17 mouse cellular contexts compared by ENCODE assay signal in the genomic region with DNA sequence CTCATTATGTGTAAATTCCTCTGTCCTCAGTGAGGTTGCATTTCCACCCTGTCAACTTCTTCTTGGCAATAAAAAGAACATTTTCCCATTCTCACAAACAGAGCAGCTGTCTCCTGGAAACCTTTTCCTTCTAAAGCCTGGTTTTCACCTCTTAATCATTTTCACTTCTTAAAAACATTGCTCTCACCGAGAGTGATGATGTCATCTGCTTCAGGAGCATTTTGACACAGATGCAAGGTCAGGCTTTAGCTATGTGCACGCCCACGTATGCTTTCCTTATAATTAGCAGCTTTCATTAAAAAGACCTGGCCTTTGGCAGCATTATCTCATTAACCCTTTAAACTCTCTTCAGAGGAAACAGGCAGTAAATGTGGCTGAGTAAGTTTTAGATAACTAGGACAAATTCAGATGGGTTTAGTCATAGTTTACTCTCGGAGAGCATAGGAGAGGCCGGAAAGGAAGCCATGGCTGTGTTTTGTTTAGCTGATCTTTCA. TPM values are rescaled to one million over a fixed set of nuclear protein-coding genes. Genes with fewer than 3 reads are reported as not detected.
A peak's percentile ranks its signal among the peaks of the same experiment; 100 is the strongest.
DNase-seq lines count a peak whose midpoint lies in the region; ATAC-seq and TF ChIP-seq lines count a peak whose summit lies in the region.
"Had no signal": no experiment of that assay in that cellular context is flagged by ENCODE, and none has a peak within 500 bp of the region (broad histone marks: within the 10 kb centered on the region; RNA-seq: fewer than 3 reads in every experiment).

No protein-coding gene starts in this region.

- no peaks in the 10 kb centered on the region for H3K36me3 ChIP-seq in heart, embryonic 11.5 days (ENCODE audit: control insufficient read depth, insufficient read depth, low read length)
- H3K36me3 ChIP-seq in heart, embryonic 10.5 days, result no peaks in the 10 kb centered on the region
- no peaks in the 10 kb centered on the region for H3K36me3 ChIP-seq in forebrain, embryonic 14.5 days (ENCODE audit: control insufficient read depth, insufficient read depth, low read length)
- no peaks in the 10 kb centered on the region for H3K36me3 ChIP-seq in liver, postnatal 0 days (replicated peaks; ENCODE audit: insufficient read depth, low read length)

- ATAC-seq in heart, embryonic 11.5 days (replicated peaks; ENCODE audit: insufficient number of reproducible peaks, low FRiP score, low TSS enrichment), result no peak; the same call in 1 of the 2 replicates
- peak; percentile 46 for ATAC-seq in CD4-positive, CD25-positive, alpha-beta regulatory T cell, adult 4 months
- peak; percentile 81 for ATAC-seq in forebrain, embryonic 14.5 days
- no peak for ATAC-seq in monocyte, adult 5-6 weeks (replicated peaks; ENCODE audit: insufficient number of reproducible peaks, low FRiP score, low TSS enrichment, poor library complexity, severe bottlenecking)
- ATAC-seq in liver, postnatal 0 days, result no peak

- H3K27me3 ChIP-seq in heart, embryonic 11.5 days (ENCODE audit: control insufficient read depth, insufficient read depth, low read length), result no peaks in the 10 kb centered on the region
- H3K27me3 ChIP-seq in heart, embryonic 10.5 days (ENCODE audit: insufficient read depth, poor library complexity, severe bottlenecking), result no peaks in the 10 kb centered on the region
- H3K27me3 ChIP-seq in forebrain, embryonic 14.5 days (replicated peaks; ENCODE audit: control insufficient read depth, insufficient read depth, low read length), result no peaks in the 10 kb centered on the region
- no peaks in the 10 kb centered on the region for H3K27me3 ChIP-seq in liver, postnatal 0 days (ENCODE audit: insufficient read depth, low read length)

- no peak overlapping the region for H3K9ac ChIP-seq in heart, embryonic 11.5 days (ENCODE audit: low read depth, low read length)
- H3K9ac ChIP-seq in forebrain, embryonic 14.5 days (ENCODE audit: low read length), result no peak overlapping the region
- H3K9ac ChIP-seq in liver, postnatal 0 days (replicated peaks), result no peak overlapping the region

- H3K9me3 ChIP-seq in heart, embryonic 11.5 days (replicated peaks; ENCODE audit: control insufficient read depth, low read length), result no peaks in the 10 kb centered on the region
- H3K9me3 ChIP-seq in heart, embryonic 10.5 days, result no peaks in the 10 kb centered on the region
- no peaks in the 10 kb centered on the region for H3K9me3 ChIP-seq in forebrain, embryonic 14.5 days (replicated peaks; ENCODE audit: control insufficient read depth, low read length)
- no peaks in the 10 kb centered on the region for H3K9me3 ChIP-seq in liver, postnatal 0 days (ENCODE audit: low read length)

- whole genome bisulfite sequencing in heart, embryonic 11.5 days (ENCODE audit: insufficient replicate concordance), result 37% methylated on average over 5 of the region's 5 CpGs
- WGBS in heart, embryonic 10.5 days, result 45% methylated on average over 5 of the region's 5 CpGs
- WGBS in forebrain, embryonic 14.5 days, result 15% methylated on average over 5 of the region's 5 CpGs
- WGBS in liver, postnatal 0 days (ENCODE audit: insufficient replicate concordance), result 59% methylated on average over 5 of the region's 5 CpGs

- TF ChIP-seq EP300 in liver, postnatal 0 days (IDR thresholded peaks at IDR 0.05; ENCODE audit: low read depth), result no peak

- no peak overlapping the region for H3K4me2 ChIP-seq in heart, embryonic 11.5 days
- no peak overlapping the region for H3K4me2 ChIP-seq in forebrain, embryonic 14.5 days (ENCODE audit: low read length)
- H3K4me2 ChIP-seq in liver, postnatal 0 days (ENCODE audit: low read depth, low read length), result no peak overlapping the region
- H3K4me2 ChIP-seq: liver, embryonic 11.5 days had no signal

- no peak overlapping the region for H3K4me3 ChIP-seq in heart, embryonic 11.5 days (ENCODE audit: low read depth, low read length)
- no peak overlapping the region for H3K4me3 ChIP-seq in heart, embryonic 10.5 days
- H3K4me3 ChIP-seq in forebrain, embryonic 14.5 days (ENCODE audit: low read depth, low read length), result no peak overlapping the region
- H3K4me3 ChIP-seq in liver, postnatal 0 days (ENCODE audit: low read depth, low read length), result no peak overlapping the region
- H3K4me3 ChIP-seq: left cerebral cortex, adult 2 months had no signal

- H3K27ac ChIP-seq in heart, embryonic 11.5 days (ENCODE audit: low read depth, low read length), result peak overlapping the region; percentile 48
- H3K27ac ChIP-seq in heart, embryonic 10.5 days, result no peak overlapping the region
- H3K27ac ChIP-seq in forebrain, embryonic 14.5 days (ENCODE audit: low read depth, low read length), result no peak overlapping the region
- no peak overlapping the region for H3K27ac ChIP-seq in liver, postnatal 0 days (ENCODE audit: low read depth)
- H3K27ac ChIP-seq: left cerebral cortex, adult 2 months had no signal

- no peak for DNase-seq in heart, embryonic 10.5 days (ENCODE audit: low spot score)
- DNase-seq in 3134 (ENCODE audit: extremely low read depth, insufficient read length, low spot score), result peak; percentile 11
- DNase-seq in forebrain, embryonic 14.5 days (ENCODE audit: low spot score), result peak; percentile 63
- DNase-seq in lung, postnatal 4 days, result no peak
- DNase-seq in liver, postnatal 0 days, result no peak
- DNase-seq: cerebellum, postnatal 36 days; heart, adult 18-20 months; kidney, adult 11 months; lung, postnatal 36 days had no signal

- H3K4me1 ChIP-seq in heart, embryonic 11.5 days (ENCODE audit: control insufficient read depth, insufficient read depth, low read length), result no peaks in the 10 kb centered on the region
- no peaks in the 10 kb centered on the region for H3K4me1 ChIP-seq in heart, embryonic 10.5 days
- H3K4me1 ChIP-seq in forebrain, embryonic 14.5 days (ENCODE audit: control insufficient read depth, insufficient read depth, low read length), result no peaks in the 10 kb centered on the region; the same call in 1 of the 2 replicates
- H3K4me1 ChIP-seq in liver, postnatal 0 days (ENCODE audit: insufficient read depth), result no peaks in the 10 kb centered on the region

- TF ChIP-seq CTCF in liver, postnatal 0 days (IDR thresholded peaks at IDR 0.05; ENCODE audit: low read depth), result no peak

RNA-seq across cellular contexts. Expression of a gene that starts 25.3 kb away (rescaled TPM):
- 0.86 and 1.2 TPM in 2 replicates for polyA plus RNA-seq in heart, embryonic 11.5 days (2014; fragmentation: Nextera tagmentation; extraction: Ambion mirVana)
- polyA plus RNA-seq in heart, embryonic 10.5 days (2016; fragmentation: Nextera tagmentation; extraction: Ambion mirVana), result 0.70 and 0.95 TPM in 2 replicates
- not detected for polyA plus RNA-seq in CD4-positive, CD25-positive, alpha-beta regulatory T cell, adult 4 months (2017; shearing (Covaris generic))
- 0.39 and 0.59 TPM in 2 replicates for polyA plus RNA-seq in forebrain, embryonic 14.5 days (2014; fragmentation: Nextera tagmentation; extraction: Ambion mirVana)
- total RNA-seq in monocyte, adult 5-6 weeks (2017), result not detected in 3 replicates
- polyA plus RNA-seq in liver, postnatal 0 days (2015; fragmentation: Nextera tagmentation; extraction: Ambion mirVana), result 0.02 and 0.06 TPM in 2 replicates

RNA-seq across cellular contexts. Expression of a gene that starts 26.9 kb away (rescaled TPM):
- polyA plus RNA-seq in heart, embryonic 11.5 days (2014; fragmentation: Nextera tagmentation; extraction: Ambion mirVana), result 0.06 TPM in 1 of 2 replicates, not detected in the other
- 0.04 TPM in 1 of 2 replicates, not detected in the other for polyA plus RNA-seq in heart, embryonic 10.5 days (2016; fragmentation: Nextera tagmentation; extraction: Ambion mirVana)
- not detected for polyA plus RNA-seq in CD4-positive, CD25-positive, alpha-beta regulatory T cell, adult 4 months (2017; shearing (Covaris generic))
- polyA plus RNA-seq in forebrain, embryonic 14.5 days (2014; fragmentation: Nextera tagmentation; extraction: Ambion mirVana), result not detected in 2 replicates
- total RNA-seq in monocyte, adult 5-6 weeks (2017), result not detected in 3 replicates
- polyA plus RNA-seq in liver, postnatal 0 days (2015; fragmentation: Nextera tagmentation; extraction: Ambion mirVana), result not detected in 2 replicates
- total RNA-seq: heart, adult 18-20 months; left cerebral cortex, adult 2 months had no signal
- polyA plus RNA-seq: frontal cortex, adult 2 months; liver, embryonic 11.5 days; testis, adult 2 months had no signal

RNA-seq across cellular contexts. Expression of a gene that starts 33.6 kb away (rescaled TPM):
- not detected in 2 replicates for polyA plus RNA-seq in heart, embryonic 11.5 days (2014; fragmentation: Nextera tagmentation; extraction: Ambion mirVana)
- not detected in 2 replicates for polyA plus RNA-seq in heart, embryonic 10.5 days (2016; fragmentation: Nextera tagmentation; extraction: Ambion mirVana)
- not detected for polyA plus RNA-seq in CD4-positive, CD25-positive, alpha-beta regulatory T cell, adult 4 months (2017; shearing (Covaris generic))
- not detected in 2 replicates for polyA plus RNA-seq in forebrain, embryonic 14.5 days (2014; fragmentation: Nextera tagmentation; extraction: Ambion mirVana)
- not detected in 3 replicates for total RNA-seq in monocyte, adult 5-6 weeks (2017)
- polyA plus RNA-seq in liver, postnatal 0 days (2015; fragmentation: Nextera tagmentation; extraction: Ambion mirVana), result not detected in 2 replicates
- total RNA-seq: ES-E14; heart, adult 18-20 months had no signal
- polyA plus RNA-seq: frontal cortex, adult 2 months; liver, embryonic 11.5 days; testis, adult 2 months had no signal

RNA-seq across cellular contexts. Expression of a gene that starts 51.6 kb away (rescaled TPM):
- polyA plus RNA-seq in heart, embryonic 11.5 days (2014; fragmentation: Nextera tagmentation; extraction: Ambion mirVana), result 118 and 126 TPM in 2 replicates
- polyA plus RNA-seq in heart, embryonic 10.5 days (2016; fragmentation: Nextera tagmentation; extraction: Ambion mirVana), result 106 and 125 TPM in 2 replicates
- polyA plus RNA-seq in CD4-positive, CD25-positive, alpha-beta regulatory T cell, adult 4 months (2017; shearing (Covaris generic)), result 10 to 100 TPM; 50.7 to 77.2 TPM
- polyA plus RNA-seq in forebrain, embryonic 14.5 days (2014; fragmentation: Nextera tagmentation; extraction: Ambion mirVana), result 147 TPM in 2 replicates
- 87.2 to 102 TPM (median 97.4 TPM) in 3 replicates for total RNA-seq in monocyte, adult 5-6 weeks (2017)
- polyA plus RNA-seq in liver, postnatal 0 days (2015; fragmentation: Nextera tagmentation; extraction: Ambion mirVana), result 49.4 and 51.3 TPM in 2 replicates

RNA-seq across cellular contexts. Expression of a gene that starts 56.7 kb away (rescaled TPM):
- polyA plus RNA-seq in heart, embryonic 11.5 days (2014; fragmentation: Nextera tagmentation; extraction: Ambion mirVana), result 0.29 and 0.68 TPM in 2 replicates
- polyA plus RNA-seq in heart, embryonic 10.5 days (2016; fragmentation: Nextera tagmentation; extraction: Ambion mirVana), result 0.48 and 0.88 TPM in 2 replicates
- 10 to 100 TPM; 45.0 to 54.8 TPM for polyA plus RNA-seq in CD4-positive, CD25-positive, alpha-beta regulatory T cell, adult 4 months (2017; shearing (Covaris generic))
- 0.27 TPM in 1 of 2 replicates, not detected in the other for polyA plus RNA-seq in forebrain, embryonic 14.5 days (2014; fragmentation: Nextera tagmentation; extraction: Ambion mirVana)
- total RNA-seq in monocyte, adult 5-6 weeks (2017), result 23.3 to 41.0 TPM (median 24.7 TPM) in 3 replicates
- polyA plus RNA-seq in liver, postnatal 0 days (2015; fragmentation: Nextera tagmentation; extraction: Ambion mirVana), result 3.9 and 4.1 TPM in 2 replicates
- polyA plus RNA-seq: testis, adult 2 months had no signal

Comparison
In these comparisons a context has a peak if more than half of its experiments do, and no peak if none do; other contexts are left out.
1. ATAC-seq: peak in CD4-positive, CD25-positive, alpha-beta regulatory T cell, adult 4 months (single experiment) and forebrain, embryonic 14.5 days (single experiment); none in heart, embryonic 11.5 days (single experiment), monocyte, adult 5-6 weeks (single experiment) and liver, postnatal 0 days (single experiment).
2. DNase-seq: peak in 3134 (single experiment) and forebrain, embryonic 14.5 days (single experiment); none in heart, embryonic 10.5 days (single experiment), lung, postnatal 4 days (0 of 2) and liver, postnatal 0 days (single experiment).